Mouse (Mus musculus) CD4-positive, CD25-positive, alpha-beta regulatory T cell, adult 4 months (primary cell): ENCODE results near the gene Golga1. TPM values are rescaled to one million over a fixed set of nuclear protein-coding genes. Genes with fewer than 3 reads are reported as not detected.

Source experiments
- ATAC-seq: one replicate; pipeline ENCODE4 v1.8.0; 2017
- polyA plus RNA-seq, 2 experiments: library from polyadenylated mRNA; unstranded; fragments of 100-300 nt; shearing (Covaris generic); gene quantifications; one replicate each; pipeline ENCODE4 v1.2.1; 2017

Gene Golga1
- polyA plus RNA-seq, 2 experiments from 2014 or later, result 36.5 to 36.6 TPM

GRCm38 (mm10) chr2:38973223-38973622 lies 92.1 kb downstream of the Golga1 start:
- ATAC-seq, result no peak

- no peak for ATAC-seq
These were observed 95.3 kb downstream of the Golga1 start for GRCm38 (mm10) chr2:38970057-38970456.

GRCm38 (mm10) chr2:38969650-38970049 lies 95.7 kb downstream of the Golga1 start:
- no peak for ATAC-seq

Other genes with a start within 250 kb of the Golga1 start
- under 1 TPM; 0.57 to 0.90 TPM for gene Nr6a1, start 137.9 kb downstream of the Golga1 start, polyA plus RNA-seq
- gene Olfml2a, start 133.6 kb downstream of the Golga1 start, polyA plus RNA-seq, result not detected
- gene Wdr38, start 68.1 kb downstream of the Golga1 start, polyA plus RNA-seq, result 1 to 10 TPM in 1 of 2 experiments, under 1 TPM in 1; 0.81 to 1.0 TPM
- gene Arpc5l, start 60.2 kb downstream of the Golga1 start, polyA plus RNA-seq, result 100 to 1,000 TPM; 101 to 124 TPM
- 1,000 to 10,000 TPM; 1,861 to 2,080 TPM for gene Rpl35, start 59.9 kb downstream of the Golga1 start, polyA plus RNA-seq
- 10 to 100 TPM; 12.8 to 16.7 TPM for gene Scai, start 125.2 kb upstream of the Golga1 start, polyA plus RNA-seq
- gene Ppp6c, start 160.9 kb upstream of the Golga1 start, polyA plus RNA-seq, result 100 to 1,000 TPM in 1 of 2 experiments, 10 to 100 TPM in 1; 95.6 to 125 TPM